Mouse (Mus musculus) heart, embryonic 14.5 days (tissue): ENCODE measurements around the gene Rhno1. TPM values are rescaled to one million over a fixed set of nuclear protein-coding genes. Genes with fewer than 3 reads are reported as not detected.

Experiments
- ATAC-seq: fragments of 200-750 bp; cut with Nextera tagmentation; 2 replicates; pipeline ENCODE4 v1.8.0; 2017; ENCODE audit warnings: low read depth, moderate TSS enrichment; ENCODE audit not compliant: insufficient number of reproducible peaks, insufficient read depth, low FRiP score
- H3K27ac ChIP-seq, 2 experiments: fragments of 200-500 bp in 1 of 2; fragments of 300-500 bp in 1 of 2; sonication (generic) in 1 of 2; replicated peaks in 1 of 2; 2 replicates each; pipeline ENCODE4 v1.5.1; 2012 to 2014; ENCODE audit warnings: low read depth in 2 of 2, low read length in 2 of 2, control low read depth in 1 of 2, mild to moderate bottlenecking in 1 of 2, mixed read lengths in 1 of 2; ENCODE audit not compliant: control insufficient read depth in 1 of 2, insufficient read depth in 1 of 2
- H3K27me3 ChIP-seq: fragments of 300-500 bp; sonication (generic); 2 replicates; pipeline ENCODE4 v1.6.1; 2014; ENCODE audit warnings: mild to moderate bottlenecking, low read length, control low read depth; ENCODE audit not compliant: control insufficient read depth, insufficient read depth
- H3K36me3 ChIP-seq: fragments of 300-500 bp; sonication (generic); 2 replicates; pipeline ENCODE4 v1.6.1; 2014; ENCODE audit warnings: mild to moderate bottlenecking, control low read depth, low read length, mixed read lengths; ENCODE audit not compliant: control insufficient read depth, insufficient read depth
- H3K4me1 ChIP-seq, 2 experiments: fragments of 200-500 bp in 1 of 2; fragments of 300-500 bp in 1 of 2; sonication (generic) in 1 of 2; 2 replicates each; pipeline ENCODE4 v1.6.1; 2012 to 2014; ENCODE audit warnings: low read length in 2 of 2, control low read depth in 1 of 2, mixed read lengths in 1 of 2; ENCODE audit not compliant: control insufficient read depth in 2 of 2, insufficient read depth in 2 of 2
- H3K4me2 ChIP-seq: fragments of 300-500 bp; sonication (generic); 2 replicates; pipeline ENCODE4 v1.6.1; 2014; ENCODE audit warnings: mild to moderate bottlenecking, low read length
- H3K4me3 ChIP-seq, 2 experiments: fragments of 200-500 bp in 1 of 2; fragments of 300-500 bp in 1 of 2; sonication (generic) in 1 of 2; 2 replicates each; pipeline ENCODE4 v1.5.1; 2012 to 2014; ENCODE audit warnings: low read length in 2 of 2, mild to moderate bottlenecking in 2 of 2, control low read depth in 1 of 2, low read depth in 1 of 2, moderate library complexity in 1 of 2; ENCODE audit not compliant: control insufficient read depth in 1 of 2, insufficient read depth in 1 of 2
- H3K9ac ChIP-seq: fragments of 300-500 bp; sonication (generic); 2 replicates; pipeline ENCODE4 v1.6.1; 2014; ENCODE audit warnings: mild to moderate bottlenecking, low read length
- H3K9me3 ChIP-seq: fragments of 300-500 bp; sonication (generic); 2 replicates; pipeline ENCODE4 v1.6.1; 2016; ENCODE audit warnings: low read length, control low read depth; ENCODE audit not compliant: control insufficient read depth
- whole genome bisulfite sequencing: fragments of 180-500 bp; shearing (Covaris S2); extraction: QIAGEN DNeasy Blood & Tissue Kit; methylation state at CpG from one replicate; pipeline ENCODE4 v1.1.7; 2014; 5-methylcytosine and 5-hydroxymethylcytosine counted together
- polyA plus RNA-seq: library from polyadenylated mRNA; unstranded; fragments of >200 nt; fragmentation: Nextera tagmentation; extraction: Ambion mirVana; gene quantifications from 2 replicates; pipeline ENCODE4 v1.2.1, GENCODE M21; 2014

The Rhno1 gene
- polyA plus RNA-seq, 1 experiment from 2014 or later, result 79.2 TPM

DNA sequence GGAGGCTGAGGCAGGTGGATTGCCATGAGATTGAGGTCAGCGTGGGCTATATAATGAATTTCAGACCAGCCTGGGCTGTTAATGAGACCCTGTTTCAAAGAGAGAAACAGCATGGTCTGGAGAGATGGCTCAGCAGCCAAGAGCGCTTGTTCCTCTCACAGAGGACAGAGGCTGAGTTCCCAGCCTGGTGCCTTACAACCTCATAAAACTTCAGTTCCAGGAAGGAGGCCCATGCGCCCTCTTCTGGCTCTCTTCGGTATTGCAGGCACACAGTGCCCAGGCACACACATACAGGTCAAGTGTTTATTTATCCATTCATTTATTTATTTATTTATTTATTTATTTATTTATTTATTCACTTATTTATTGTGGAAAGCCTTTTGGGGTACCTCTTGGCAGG is 54.4 kb downstream of the Rhno1 start:
- H3K27ac ChIP-seq, result no peak overlapping the region
- H3K36me3 ChIP-seq, result no peaks in the 10 kb centered on the region
- no peak overlapping the region for H3K4me3 ChIP-seq
- no peaks in the 10 kb centered on the region for H3K4me1 ChIP-seq
- no peak overlapping the region for H3K4me2 ChIP-seq
- H3K9me3 ChIP-seq, result no peaks in the 10 kb centered on the region
- ATAC-seq, result no peak
- H3K9ac ChIP-seq, result no peak overlapping the region
- H3K27me3 ChIP-seq, result no peaks in the 10 kb centered on the region
- WGBS, result 37% methylated on average over 4 of the region's 4 CpGs

Other genes with a start within 250 kb of the Rhno1 start
- gene Tspan9, start 219.3 kb downstream of the Rhno1 start, polyA plus RNA-seq, result 142 and 143 TPM in 2 replicates
- gene Tead4, start 62.1 kb downstream of the Rhno1 start, polyA plus RNA-seq, result 1.2 and 2.5 TPM in 2 replicates
- gene Tulp3, start 7.1 kb downstream of the Rhno1 start, polyA plus RNA-seq, result 10.2 and 11.0 TPM in 2 replicates
- gene Foxm1, start 56 bp upstream of the Rhno1 start, polyA plus RNA-seq, result 23.8 and 25.0 TPM in 2 replicates
- gene Tex52, start 12.5 kb upstream of the Rhno1 start, polyA plus RNA-seq, result 0.15 and 0.27 TPM in 2 replicates
- not detected in 2 replicates for gene Gm44596, start 12.6 kb upstream of the Rhno1 start, polyA plus RNA-seq
- 2.1 and 2.5 TPM in 2 replicates for gene Nrip2, start 36.4 kb upstream of the Rhno1 start, polyA plus RNA-seq
- gene Itfg2, start 62.0 kb upstream of the Rhno1 start, polyA plus RNA-seq, result 28.4 and 28.6 TPM in 2 replicates
- gene Fkbp4, start 75.8 kb upstream of the Rhno1 start, polyA plus RNA-seq, result 220 and 251 TPM in 2 replicates
- gene Pzp, start 163.8 kb upstream of the Rhno1 start, polyA plus RNA-seq, result 0.43 and 0.77 TPM in 2 replicates
- 0.16 and 0.47 TPM in 2 replicates for gene A2ml1, start 218.7 kb upstream of the Rhno1 start, polyA plus RNA-seq